Mouse (Mus musculus): Measurements from ENCODE around the gene Cyp4a31.
"Not testable (repeated sequence)": the region's sequence is repeated elsewhere in the genome, so short reads cannot be mapped to it uniquely, and the experiment has no call there.

Cyp4a31 gene

DNA sequence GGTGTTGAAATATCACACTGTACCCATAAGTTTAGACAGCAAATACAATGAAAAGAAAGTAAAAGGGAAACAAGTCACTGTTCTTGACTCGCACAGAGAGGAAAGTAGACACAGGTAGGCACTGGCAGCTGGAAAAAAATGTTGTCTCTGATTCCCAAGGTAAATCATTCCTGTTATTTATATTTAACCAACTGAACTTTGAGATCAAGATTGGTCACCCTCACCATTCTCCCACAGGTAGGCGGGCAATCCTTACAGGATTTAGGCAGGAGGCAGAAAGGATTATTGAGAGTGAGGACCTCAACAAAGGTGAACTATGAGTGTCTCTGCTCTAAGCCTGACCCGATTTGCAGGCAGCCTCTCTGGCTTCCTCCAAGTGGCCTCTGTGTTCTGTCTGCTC is at the start of gene Cyp4a31:
Cyp4a31 (plus strand) TSS at position 249 of the 400 bp plus-strand sequence.
- no peak for DNase-seq (ENCODE audit: low spot score)

DNA sequence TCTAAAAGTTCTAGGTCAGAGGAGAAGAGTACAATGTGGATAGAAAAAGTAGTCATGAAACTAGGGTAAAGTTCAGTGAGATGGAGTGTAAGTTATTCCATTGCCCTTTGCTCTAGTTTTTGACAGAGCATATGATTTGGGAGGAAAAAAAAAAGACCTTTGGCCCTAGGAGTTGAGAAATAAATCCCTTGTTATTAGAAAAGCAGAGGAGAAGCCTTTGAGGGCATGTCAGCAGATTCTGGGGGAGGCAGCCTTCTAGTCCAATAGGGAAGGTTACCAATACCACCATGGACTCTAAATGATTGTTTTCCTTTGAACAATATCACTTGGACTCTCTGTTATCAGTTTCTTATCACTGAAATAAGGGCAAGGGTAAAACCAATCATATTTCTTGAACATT is 49.5 kb upstream of the Cyp4a31 start:
- DNase-seq (ENCODE audit: low spot score) = not testable (repeated sequence)

DNA sequence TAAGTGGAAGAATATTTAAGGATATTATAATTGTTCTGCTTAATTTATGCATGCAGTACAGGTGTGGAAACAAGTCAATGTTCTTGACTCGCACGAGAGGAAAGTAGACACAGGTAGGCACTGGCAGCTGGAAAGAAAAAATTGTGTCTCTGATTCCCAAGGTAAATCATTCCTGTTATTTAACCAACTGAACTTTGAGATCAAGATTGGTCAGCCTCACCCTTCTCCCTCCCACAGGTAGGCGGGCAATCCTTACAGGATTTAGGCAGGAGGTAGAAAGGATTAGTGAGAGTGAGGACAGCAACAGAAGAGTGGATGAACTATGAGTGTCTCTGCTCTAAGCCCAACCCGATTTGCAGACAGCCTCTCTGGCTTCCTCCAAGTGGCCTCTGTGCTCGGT is 45.4 kb upstream of the Cyp4a31 start, which contains the start of gene Cyp4a10:
Cyp4a10 (plus strand) TSS at position 265 of the 400 bp plus-strand sequence.
- DNase-seq (ENCODE audit: low spot score) = not testable (repeated sequence)

DNA sequence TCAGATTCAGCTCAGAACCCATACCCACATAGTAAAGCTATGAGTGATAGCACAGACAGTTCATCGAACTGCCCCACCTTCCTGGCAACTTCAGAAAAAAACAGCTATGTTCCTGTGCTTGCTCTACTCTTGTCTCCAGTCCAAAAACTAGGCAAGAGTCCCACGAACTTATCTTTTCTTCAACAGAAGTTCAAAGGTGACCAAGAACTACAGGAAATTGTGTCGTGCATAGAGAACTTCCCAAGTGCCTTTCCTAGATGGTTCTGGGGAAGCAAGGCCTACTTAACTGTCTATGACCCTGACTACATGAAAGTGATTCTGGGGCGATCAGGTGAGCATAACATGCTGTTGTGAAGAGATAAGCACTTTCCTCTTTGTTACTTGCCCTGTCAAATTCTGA is 44.0 kb upstream of the Cyp4a31 start:
- DNase-seq (ENCODE audit: low spot score) = no peak

DNA sequence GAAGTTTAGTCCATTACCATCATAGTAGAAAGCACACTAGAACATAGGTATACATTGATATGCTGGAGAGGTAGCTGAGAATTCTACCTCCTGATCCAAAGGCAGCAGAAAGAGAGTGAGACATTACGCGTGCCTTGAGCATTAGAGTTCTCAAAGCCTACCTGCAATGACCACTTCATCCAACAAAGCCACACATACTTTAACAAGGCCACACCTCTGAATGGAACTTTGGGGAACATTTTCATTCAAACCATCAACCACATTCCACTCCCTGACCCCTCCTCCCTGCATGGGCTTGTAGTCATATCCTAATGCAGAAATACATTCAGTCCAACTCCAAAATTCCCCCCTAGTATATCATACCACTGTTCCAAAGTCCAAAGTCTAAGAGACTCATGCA is 41.7 kb upstream of the Cyp4a31 start:
- no peak for DNase-seq (ENCODE audit: low spot score)

DNA sequence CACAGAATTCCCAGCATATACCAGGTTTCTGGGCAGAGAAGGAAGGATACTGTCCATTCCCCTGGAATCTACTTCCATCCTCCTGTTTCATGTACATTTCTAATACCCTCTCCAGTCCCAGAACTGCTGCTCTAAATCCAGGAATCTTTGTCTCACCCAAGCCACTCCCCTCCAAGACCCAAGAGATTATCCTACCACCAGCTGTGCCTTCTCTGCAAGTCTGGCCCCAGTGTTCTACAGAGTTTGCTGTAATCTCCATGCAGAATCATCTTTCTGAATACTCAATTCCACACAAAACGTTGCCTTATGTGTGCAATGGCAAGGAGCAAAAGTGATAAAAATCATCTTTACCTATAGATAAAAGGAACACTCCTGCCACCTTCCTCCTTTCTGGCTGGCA is 18.3 kb upstream of the Cyp4a31 start:
- DNase-seq (ENCODE audit: low spot score) = no peak

DNA sequence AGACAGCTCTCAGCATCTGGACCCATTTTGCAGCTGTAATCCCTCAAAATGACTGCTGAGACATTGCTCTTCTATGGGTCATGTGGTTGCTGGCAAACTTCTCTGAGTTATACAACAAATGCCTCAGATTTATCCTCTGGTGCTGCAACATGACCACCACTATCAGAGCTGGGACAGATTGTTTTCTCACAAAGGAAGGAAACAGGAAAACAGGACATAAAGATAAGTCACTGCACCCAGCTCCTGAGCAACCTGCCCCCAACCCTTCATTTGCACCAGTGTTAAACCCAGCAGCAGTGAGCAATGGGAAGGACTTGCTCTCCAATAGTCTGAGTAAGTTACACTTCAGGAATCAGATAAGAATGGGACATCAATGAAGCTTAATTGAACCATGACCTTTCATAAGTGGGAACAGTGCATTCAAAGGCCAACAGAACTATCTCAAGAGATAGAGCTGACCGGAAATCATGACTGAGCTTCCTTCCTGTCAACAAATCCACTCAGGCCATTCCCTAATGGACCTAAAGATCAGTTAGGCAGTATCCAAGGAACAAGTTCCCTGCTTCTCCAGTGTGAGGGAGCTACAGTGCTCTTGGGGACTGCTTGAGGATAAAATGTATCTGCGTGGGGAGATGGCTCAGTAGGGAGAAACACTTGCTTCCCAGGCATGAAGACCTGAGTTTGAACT is 17.2 kb upstream of the Cyp4a31 start:
- DNase-seq (ENCODE audit: low spot score) = no peak

DNA sequence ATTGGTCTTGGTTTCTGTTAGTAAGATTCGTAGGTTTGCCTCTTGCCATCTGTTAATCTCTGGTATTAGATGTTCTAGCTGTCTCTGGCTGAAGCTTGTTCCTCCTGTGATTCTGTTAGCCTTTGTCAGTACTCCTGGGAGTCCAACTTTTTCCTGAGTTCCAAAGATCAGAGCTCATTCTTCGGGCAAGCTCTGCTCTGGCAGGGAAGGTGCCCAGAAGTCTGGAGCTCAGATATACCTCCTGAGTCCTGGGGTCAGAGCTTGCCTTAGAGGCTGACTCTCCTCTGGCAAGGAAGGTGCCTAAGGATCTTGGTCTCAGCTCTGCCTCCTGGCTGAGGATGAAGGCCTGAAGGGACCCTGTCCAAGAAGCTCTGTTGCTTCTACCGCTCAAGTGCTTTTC is 10.7 kb upstream of the Cyp4a31 start:
- DNase-seq (ENCODE audit: low spot score) = no peak

DNA sequence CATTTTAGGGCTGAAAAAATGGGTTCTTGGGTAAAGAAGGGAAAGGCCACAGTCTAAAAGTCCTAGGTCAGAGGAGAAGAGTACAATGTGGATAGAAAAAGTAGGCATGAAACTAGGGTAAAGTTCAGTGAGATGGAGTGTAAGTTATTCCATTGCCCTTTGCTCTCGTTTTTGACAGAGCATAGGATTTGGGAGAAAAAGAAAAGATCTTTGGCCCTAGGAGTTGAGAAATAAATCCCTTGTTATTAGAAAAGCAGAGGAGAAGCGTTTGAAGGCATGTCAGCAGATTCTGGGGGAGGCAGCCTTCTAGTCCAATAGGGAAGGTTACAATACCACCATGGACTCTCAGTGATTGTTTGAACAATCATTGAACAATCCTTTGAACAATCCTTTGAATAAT is 7.9 kb upstream of the Cyp4a31 start:
- DNase-seq (ENCODE audit: low spot score) = no peak

DNA sequence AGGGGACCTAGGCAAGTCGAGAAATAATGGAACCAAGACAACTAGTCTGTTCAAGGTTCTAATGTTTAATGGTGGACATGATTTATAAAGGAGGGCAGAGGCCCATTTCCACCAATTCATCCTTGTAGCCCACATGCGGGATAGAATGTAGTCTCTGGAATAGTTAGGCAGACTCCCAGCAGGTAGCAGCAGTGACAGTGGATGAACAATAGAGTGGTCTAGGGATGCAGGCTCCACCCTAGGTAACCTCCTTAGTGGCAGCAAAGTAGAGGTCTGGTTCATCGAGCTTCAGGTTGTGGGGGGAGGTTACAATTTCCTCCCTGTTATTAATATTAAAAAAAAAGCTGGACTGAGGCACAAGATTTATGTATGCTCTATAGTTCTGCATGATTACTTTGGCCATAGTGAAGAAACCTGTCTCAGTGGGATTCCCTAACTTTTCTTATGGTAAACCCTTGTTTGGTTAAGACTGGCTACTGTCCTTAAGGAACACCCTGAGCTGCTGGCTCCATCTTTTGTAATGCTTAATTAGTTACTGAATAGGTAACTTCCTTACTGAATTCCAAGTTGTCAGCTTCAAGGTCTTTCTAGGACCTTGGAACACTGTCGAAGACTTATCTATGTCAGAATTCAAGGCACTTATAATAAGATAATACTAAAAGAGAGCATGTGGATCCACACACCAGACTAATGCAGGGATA is 5.4 kb upstream of the Cyp4a31 start:
- DNase-seq (ENCODE audit: low spot score) = no peak

DNA sequence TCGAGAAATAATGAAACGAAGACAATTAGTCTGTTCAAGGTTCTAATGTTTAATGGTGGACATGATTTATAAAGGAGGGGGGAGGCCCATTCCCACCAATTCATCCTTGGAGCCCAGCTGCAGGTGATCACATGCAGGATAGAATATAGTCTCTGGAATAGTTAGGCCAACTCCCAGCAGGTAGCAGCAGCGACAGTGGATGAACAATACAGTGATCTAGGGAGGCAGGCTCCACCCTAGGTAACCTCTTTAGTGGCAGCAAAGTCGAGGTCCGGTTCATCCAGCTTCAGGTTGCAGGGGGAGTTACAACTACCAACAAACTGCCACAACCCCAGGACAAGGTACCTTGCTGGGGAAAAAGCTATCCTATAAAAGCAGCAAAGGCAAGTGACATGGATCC is 2.2 kb upstream of the Cyp4a31 start:
- DNase-seq (ENCODE audit: low spot score) = not testable (repeated sequence)

DNA sequence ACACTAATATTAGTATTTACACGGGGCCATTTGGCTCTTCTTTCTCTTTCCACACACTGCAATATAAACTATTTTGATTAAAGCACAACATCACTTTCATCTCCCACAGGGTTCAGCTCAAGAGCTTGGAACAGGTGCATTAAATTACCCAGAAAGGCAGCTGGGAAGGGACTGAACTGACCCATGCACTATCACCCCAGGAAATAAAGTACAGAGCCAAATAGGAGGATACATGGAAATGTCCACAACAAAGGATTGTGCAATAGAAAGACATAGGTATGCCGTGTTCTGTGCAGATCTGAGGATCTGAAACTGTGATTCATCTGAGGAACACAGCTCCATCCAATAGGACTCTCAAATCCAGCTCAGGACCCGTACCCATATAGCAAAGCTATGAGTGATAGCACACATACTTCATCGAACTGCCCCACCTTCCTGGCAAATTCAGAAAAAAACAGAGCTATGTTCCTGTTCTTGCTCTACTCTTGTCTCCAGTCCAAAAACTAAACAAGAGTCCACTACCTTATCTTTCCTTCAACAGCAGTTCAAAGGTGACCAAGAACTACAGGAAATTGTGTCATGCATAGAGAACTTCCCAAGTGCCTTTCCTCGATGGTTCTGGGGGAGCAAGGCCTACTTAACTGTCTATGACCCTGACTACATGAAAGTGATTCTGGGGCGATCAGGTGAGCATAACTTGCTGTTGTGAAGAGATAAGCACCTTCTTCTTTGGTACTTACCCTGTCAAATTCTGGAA is 1.2 kb downstream of the Cyp4a31 start:
- DNase-seq (ENCODE audit: low spot score) = not testable (repeated sequence)

DNA sequence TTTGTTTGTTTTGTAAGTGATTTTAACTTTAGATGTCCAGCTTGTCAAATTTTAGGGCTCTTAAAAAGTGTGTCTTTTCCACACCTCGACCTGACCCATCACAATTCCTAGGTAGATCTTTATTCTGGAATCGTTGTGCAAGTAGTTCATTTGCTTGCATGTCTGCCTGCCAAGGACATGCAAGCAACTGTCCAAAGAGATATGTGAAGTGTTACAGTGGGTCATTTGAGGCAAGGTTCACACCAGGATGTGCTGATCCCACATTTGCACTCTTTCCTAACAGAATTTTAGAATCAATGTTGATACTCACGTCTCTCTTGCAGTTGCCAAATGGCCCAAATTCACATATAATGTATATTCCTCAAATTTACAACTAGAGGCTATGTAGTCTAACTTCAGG is 11.8 kb downstream of the Cyp4a31 start:
- DNase-seq (ENCODE audit: low spot score) = no peak

DNA sequence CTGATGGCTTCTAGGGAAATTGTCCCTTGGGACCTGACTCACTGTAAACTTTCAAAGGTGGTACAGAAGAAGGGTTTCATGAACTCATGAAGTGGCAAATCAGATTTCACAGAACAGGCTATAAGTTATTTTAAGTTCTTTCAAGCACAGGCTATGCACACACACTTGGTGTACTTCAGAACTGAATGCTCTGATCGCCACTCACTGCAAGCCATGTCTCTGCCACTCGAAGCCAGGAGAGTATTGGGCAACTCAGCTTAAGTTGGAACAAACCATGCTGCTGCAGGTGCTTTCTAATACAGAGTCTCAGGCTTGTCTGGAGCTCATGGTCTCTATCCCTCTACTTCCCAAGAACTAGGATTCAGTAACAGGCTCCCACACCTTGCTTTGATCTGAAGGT is 12.3 kb downstream of the Cyp4a31 start:
- DNase-seq (ENCODE audit: low spot score) = no peak

DNA sequence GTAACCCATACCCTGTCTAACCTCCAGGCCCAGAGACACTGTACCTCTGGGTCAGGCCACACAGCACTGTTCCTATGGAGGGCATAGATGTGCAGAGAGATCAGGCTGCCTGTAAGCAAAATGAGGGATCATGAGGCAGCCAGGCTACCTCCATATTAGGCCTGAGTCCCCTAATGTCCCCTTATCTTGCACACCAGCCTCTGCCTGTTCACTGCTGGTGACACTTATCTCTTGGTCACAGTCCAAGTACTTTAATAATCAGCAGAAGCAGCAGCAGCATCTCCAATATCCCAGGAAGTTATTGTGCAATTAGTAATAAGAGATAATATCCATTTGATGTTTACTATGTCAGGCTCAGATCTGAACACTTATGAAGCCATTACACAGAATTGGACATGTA is 19.6 kb downstream of the Cyp4a31 start:
- DNase-seq (ENCODE audit: low spot score) = no peak

DNA sequence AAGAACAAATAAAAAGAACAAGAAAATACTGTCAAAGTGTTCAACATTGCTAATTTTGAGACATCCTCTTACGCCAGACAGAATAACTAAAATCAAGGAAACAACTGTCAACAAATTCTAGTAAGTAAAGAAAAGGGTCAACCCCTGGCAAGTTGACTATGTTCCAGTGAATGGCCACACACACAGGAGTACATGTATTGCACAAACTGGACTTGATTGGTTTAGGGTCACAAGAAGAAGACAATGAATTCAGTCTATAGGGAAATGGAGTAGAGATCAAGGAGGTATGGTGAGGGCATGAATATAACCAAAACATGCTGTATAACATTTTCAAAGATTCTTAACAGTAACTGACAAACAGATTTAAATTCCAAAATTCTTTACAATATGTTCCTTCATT is 32.9 kb downstream of the Cyp4a31 start:
- no peak for DNase-seq (ENCODE audit: low spot score)

DNA sequence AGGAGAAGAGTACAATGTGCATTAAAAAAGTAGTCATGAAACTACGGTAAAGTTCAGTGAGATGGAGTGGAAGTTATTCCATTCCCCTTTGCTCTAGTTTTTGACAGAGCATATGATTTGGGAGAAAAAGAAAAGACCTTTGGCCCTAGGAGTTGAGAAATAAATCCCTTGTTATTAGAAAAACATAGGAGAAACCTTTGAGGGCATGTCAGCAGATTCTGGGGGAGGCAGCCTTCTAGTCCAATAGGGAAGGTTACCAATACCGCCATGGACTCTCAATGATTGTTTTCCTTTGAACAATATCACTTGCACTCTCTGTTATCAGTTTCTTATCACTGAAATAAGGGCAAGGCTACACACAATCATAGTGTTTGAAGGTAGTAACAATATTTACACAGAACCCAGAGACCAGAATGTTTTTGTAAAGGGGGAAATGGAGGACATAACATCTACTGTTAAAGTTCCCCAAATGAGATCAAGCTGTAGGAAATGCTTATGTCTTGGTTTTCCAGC is 33.4 kb downstream of the Cyp4a31 start:
- no peak for DNase-seq (ENCODE audit: low spot score)

DNA sequence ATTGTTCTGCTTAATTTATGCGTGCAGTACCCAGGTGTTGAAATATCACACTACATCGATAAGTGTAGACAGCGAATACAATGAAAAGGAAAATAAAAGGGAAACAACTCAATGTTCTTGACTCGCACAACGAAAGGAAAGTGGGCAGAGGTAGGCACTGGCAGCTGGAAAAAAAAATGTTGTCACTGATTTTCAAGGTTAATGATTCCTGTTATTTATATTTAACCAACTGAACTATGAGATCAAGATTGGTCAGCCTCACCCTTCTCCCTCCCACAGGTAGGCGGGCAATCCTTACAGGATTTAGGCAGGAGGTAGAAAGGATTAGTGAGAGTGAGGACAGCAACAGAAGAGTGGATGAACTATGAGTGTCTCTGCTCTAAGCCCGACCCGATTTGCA is 37.2 kb downstream of the Cyp4a31 start, which contains the start of gene Cyp4a32:
Cyp4a32 (plus strand) TSS at position 359 of the 400 bp plus-strand sequence.
- DNase-seq (ENCODE audit: low spot score) = not testable (repeated sequence)

DNA sequence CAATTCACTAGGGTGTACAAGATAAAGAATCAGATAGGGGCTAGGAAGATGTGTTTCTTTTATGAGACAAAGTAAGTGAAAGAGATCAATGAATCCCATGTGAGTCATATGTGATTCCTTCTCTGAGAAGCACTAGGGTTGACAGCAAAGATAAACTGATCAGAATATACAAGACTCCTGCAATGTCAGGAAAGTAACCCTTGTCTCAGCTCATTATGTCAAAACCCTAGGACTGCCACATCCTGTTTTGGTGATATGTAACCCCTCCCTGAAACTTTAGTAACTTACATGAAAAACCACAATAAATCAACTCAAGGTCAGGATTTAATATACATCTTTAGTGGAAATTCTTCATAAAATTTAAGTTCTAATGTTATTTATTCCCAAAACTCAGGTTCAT is 50.6 kb downstream of the Cyp4a31 start:
- DNase-seq (ENCODE audit: low spot score) = no peak

DNA sequence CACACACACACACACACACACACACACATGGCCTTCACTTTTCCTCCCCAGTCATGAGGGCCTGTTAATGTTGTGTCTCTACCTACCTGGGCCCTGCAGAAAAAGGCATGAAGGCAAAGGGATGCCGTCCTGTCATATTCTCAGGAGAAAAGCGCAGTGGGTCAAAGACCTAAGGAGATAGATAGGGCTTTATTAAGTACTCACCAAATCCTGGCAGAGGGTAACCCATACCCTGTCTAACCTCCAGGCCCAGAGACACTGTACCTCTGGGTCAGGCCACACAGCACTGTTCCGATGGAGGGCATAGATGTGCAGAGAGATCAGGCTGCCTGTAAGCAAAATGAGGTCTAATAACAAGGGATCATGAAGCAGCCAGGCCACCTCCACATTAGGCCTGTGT is 62.1 kb downstream of the Cyp4a31 start:
- DNase-seq (ENCODE audit: low spot score) = not testable (repeated sequence)
